Mouse (Mus musculus): ENCODE results near the gene Cchcr1.
"Not testable (repeated sequence)": the region's sequence is repeated elsewhere in the genome, so short reads cannot be mapped to it uniquely, and the experiment has no call there.

- TF ChIP-seq CTCF (IDR thresholded peaks at IDR 0.05; ENCODE audit: low read depth) = 0 out of 2 replicates have a peak, but pooled peaks have one; percentile 10
- not testable (repeated sequence) for TF ChIP-seq EP300 (IDR thresholded peaks at IDR 0.05; ENCODE audit: low read depth)
Measured at GRCm38 (mm10) chr17:35508279-35508678, 8.6 kb upstream of the Cchcr1 start.
